Mouse (Mus musculus): ENCODE results near the gene Prkar1b. TPM values are rescaled to one million over a fixed set of nuclear protein-coding genes. Genes with fewer than 3 reads are reported as not detected.

The Prkar1b gene
- polyA plus RNA-seq, 1 experiment from 2014 or later = 9.4 TPM

- H3K9me3 ChIP-seq (replicated peaks) = no peaks in the 10 kb centered on the region
- H3K27me3 ChIP-seq (ENCODE audit: low read depth, poor library complexity, severe bottlenecking) = no peaks in the 10 kb centered on the region
- no peaks in the 10 kb centered on the region for H3K36me3 ChIP-seq
- WGBS = 93% methylated on average over 5 of the region's 5 CpGs
- DNase-seq (ENCODE audit: low spot score) = no peak
- H3K27ac ChIP-seq (replicated peaks) = no peak overlapping the region
- H3K4me3 ChIP-seq = no peak overlapping the region
- H3K4me1 ChIP-seq = no peaks in the 10 kb centered on the region
These were observed 61.6 kb downstream of the Prkar1b start for GRCm38 (mm10) chr5:139088173-139088572.

- peak; percentile 40 for DNase-seq (ENCODE audit: low spot score)
- no peak overlapping the region for H3K27ac ChIP-seq (replicated peaks)
- no peaks in the 10 kb centered on the region for H3K36me3 ChIP-seq
- H3K9me3 ChIP-seq (replicated peaks) = no peaks in the 10 kb centered on the region
- H3K4me1 ChIP-seq = peaks cover 7% of the 10 kb centered on the region; the same call in 1 of the 2 replicates
- 79% methylated on average over 7 of the region's 7 CpGs for WGBS
- no peak overlapping the region for H3K4me3 ChIP-seq
- H3K27me3 ChIP-seq (ENCODE audit: low read depth, poor library complexity, severe bottlenecking) = no peaks in the 10 kb centered on the region
These were observed 64.8 kb downstream of the Prkar1b start for GRCm38 (mm10) chr5:139084831-139085519.

GRCm38 (mm10) chr5:139084302-139084701 is 65.5 kb downstream of the Prkar1b start:
- Histone ChIP-seq H3K4me3 (no peak overlapping the region), H3K9me3 (replicated peaks) (no peaks in the 10 kb centered on the region), H3K36me3 (no peaks in the 10 kb centered on the region), H3K27me3 (ENCODE audit: low read depth, poor library complexity, severe bottlenecking) (no peaks in the 10 kb centered on the region), H3K4me1 (peaks cover 7% of the 10 kb centered on the region; the same call in 1 of the 2 replicates), H3K27ac (replicated peaks) (no peak overlapping the region)
- WGBS = 90% methylated on average over 6 of the region's 6 CpGs
- DNase-seq (ENCODE audit: low spot score) = no peak

GRCm38 (mm10) chr5:139083841-139084240 is 66.0 kb downstream of the Prkar1b start:
- H3K27ac ChIP-seq (replicated peaks) = no peak overlapping the region
- no peak for DNase-seq (ENCODE audit: low spot score)
- WGBS = 77% methylated on average over 4 of the region's 4 CpGs
- H3K9me3 ChIP-seq (replicated peaks) = no peaks in the 10 kb centered on the region
- peaks cover 7% of the 10 kb centered on the region; the same call in 1 of the 2 replicates for H3K4me1 ChIP-seq
- H3K4me3 ChIP-seq = no peak overlapping the region
- H3K36me3 ChIP-seq = no peaks in the 10 kb centered on the region
- H3K27me3 ChIP-seq (ENCODE audit: low read depth, poor library complexity, severe bottlenecking) = no peaks in the 10 kb centered on the region

- DNase-seq (ENCODE audit: low spot score) = no peak
- H3K27me3 ChIP-seq (ENCODE audit: low read depth, poor library complexity, severe bottlenecking) = no peaks in the 10 kb centered on the region
- H3K9me3 ChIP-seq (replicated peaks) = no peaks in the 10 kb centered on the region
- 67% methylated on average over 6 of the region's 6 CpGs for WGBS
- H3K36me3 ChIP-seq = no peaks in the 10 kb centered on the region
- H3K4me3 ChIP-seq = no peak overlapping the region
- peaks cover 13% of the 10 kb centered on the region; the same call in 1 of the 2 replicates for H3K4me1 ChIP-seq
- H3K27ac ChIP-seq (replicated peaks) = no peak overlapping the region
These were observed 68.4 kb downstream of the Prkar1b start for GRCm38 (mm10) chr5:139081370-139081769.

- 76% methylated on average over 4 of the region's 4 CpGs for WGBS
- H3K27ac ChIP-seq (replicated peaks) = peak overlapping the region; percentile 28; the same call in 1 of the 2 replicates
- peaks cover 16% of the 10 kb centered on the region; the same call in 1 of the 2 replicates for H3K4me1 ChIP-seq
- H3K4me3 ChIP-seq = no peak overlapping the region
- no peaks in the 10 kb centered on the region for H3K36me3 ChIP-seq
- H3K27me3 ChIP-seq (ENCODE audit: low read depth, poor library complexity, severe bottlenecking) = no peaks in the 10 kb centered on the region
- no peak for DNase-seq (ENCODE audit: low spot score)
- H3K9me3 ChIP-seq (replicated peaks) = no peaks in the 10 kb centered on the region
These were observed 71.7 kb downstream of the Prkar1b start for GRCm38 (mm10) chr5:139078156-139078462.

GRCm38 (mm10) chr5:139077311-139078155 is 72.3 kb downstream of the Prkar1b start:
- WGBS = 70% methylated on average over 11 of the region's 11 CpGs
- no peak for DNase-seq (ENCODE audit: low spot score)
- Histone ChIP-seq H3K36me3 (no peaks in the 10 kb centered on the region), H3K9me3 (replicated peaks) (no peaks in the 10 kb centered on the region), H3K27me3 (ENCODE audit: low read depth, poor library complexity, severe bottlenecking) (no peaks in the 10 kb centered on the region), H3K4me1 (peaks cover 16% of the 10 kb centered on the region; the same call in 1 of the 2 replicates), H3K27ac (replicated peaks) (peak overlapping the region; percentile 28; the same call in 1 of the 2 replicates), H3K4me3 (no peak overlapping the region)

- Histone ChIP-seq H3K4me1 (peaks cover 12% of the 10 kb centered on the region; the same call in 1 of the 2 replicates), H3K27me3 (ENCODE audit: low read depth, poor library complexity, severe bottlenecking) (no peaks in the 10 kb centered on the region), H3K36me3 (no peaks in the 10 kb centered on the region), H3K9me3 (replicated peaks) (no peaks in the 10 kb centered on the region), H3K4me3 (no peak overlapping the region), H3K27ac (replicated peaks) (no peak overlapping the region)
- no peak for DNase-seq (ENCODE audit: low spot score)
- 89% methylated on average over 7 of the region's 7 CpGs for WGBS
These were observed 73.4 kb downstream of the Prkar1b start for GRCm38 (mm10) chr5:139076450-139076849.

GRCm38 (mm10) chr5:139075791-139076190 is 74.0 kb downstream of the Prkar1b start:
- Histone ChIP-seq H3K27me3 (ENCODE audit: low read depth, poor library complexity, severe bottlenecking) (no peaks in the 10 kb centered on the region), H3K9me3 (replicated peaks) (no peaks in the 10 kb centered on the region), H3K4me1 (peaks cover 8% of the 10 kb centered on the region; the same call in 1 of the 2 replicates), H3K4me3 (no peak overlapping the region), H3K27ac (replicated peaks) (no peak overlapping the region), H3K36me3 (no peaks in the 10 kb centered on the region)
- DNase-seq (ENCODE audit: low spot score) = no peak
- WGBS = 69% methylated on average over 9 of the region's 9 CpGs

- Histone ChIP-seq H3K27ac (replicated peaks) (no peak overlapping the region), H3K36me3 (no peaks in the 10 kb centered on the region), H3K27me3 (ENCODE audit: low read depth, poor library complexity, severe bottlenecking) (no peaks in the 10 kb centered on the region), H3K9me3 (replicated peaks) (no peaks in the 10 kb centered on the region), H3K4me3 (no peak overlapping the region), H3K4me1 (peaks cover 8% of the 10 kb centered on the region; the same call in 1 of the 2 replicates)
- DNase-seq (ENCODE audit: low spot score) = peak; percentile 57
- 55% methylated on average over 3 of the region's 3 CpGs for WGBS
These were observed 74.7 kb downstream of the Prkar1b start for GRCm38 (mm10) chr5:139075125-139075524.

- Histone ChIP-seq H3K4me1 (peaks cover 8% of the 10 kb centered on the region; the same call in 1 of the 2 replicates), H3K27ac (replicated peaks) (no peak overlapping the region), H3K36me3 (no peaks in the 10 kb centered on the region), H3K27me3 (ENCODE audit: low read depth, poor library complexity, severe bottlenecking) (no peaks in the 10 kb centered on the region), H3K4me3 (no peak overlapping the region), H3K9me3 (replicated peaks) (no peaks in the 10 kb centered on the region)
- no peak for DNase-seq (ENCODE audit: low spot score)
- 95% methylated on average over 7 of the region's 7 CpGs for WGBS
These were observed 75.8 kb downstream of the Prkar1b start for GRCm38 (mm10) chr5:139073977-139074376.

GRCm38 (mm10) chr5:139072866-139073265 is 76.9 kb downstream of the Prkar1b start:
- H3K36me3 ChIP-seq = no peaks in the 10 kb centered on the region
- H3K27me3 ChIP-seq (ENCODE audit: low read depth, poor library complexity, severe bottlenecking) = no peaks in the 10 kb centered on the region
- H3K27ac ChIP-seq (replicated peaks) = no peak overlapping the region
- H3K9me3 ChIP-seq (replicated peaks) = no peaks in the 10 kb centered on the region
- peaks cover 4% of the 10 kb centered on the region; the same call in 1 of the 2 replicates for H3K4me1 ChIP-seq
- H3K4me3 ChIP-seq = no peak overlapping the region
- DNase-seq (ENCODE audit: low spot score) = no peak
- whole genome bisulfite sequencing = 87% methylated on average over 5 of the region's 5 CpGs

Measured in midbrain, embryonic 10.5 days (tissue).